Mouse (Mus musculus) lung, adult 2 months (tissue): ENCODE results near the gene Mtus2. TPM values are rescaled to one million over a fixed set of nuclear protein-coding genes. Genes with fewer than 3 reads are reported as not detected.
A peak's percentile ranks its signal among the peaks of the same experiment; 100 is the strongest.

Source experiments
- DNase-seq: peaks from one replicate; pipeline ENCODE4 v3.0.0; 2022
- H3K4me1 ChIP-seq: fragments of 200-500 bp; 2 replicates; pipeline ENCODE4 v1.6.1; 2011; ENCODE audit warnings: low read length; ENCODE audit not compliant: control insufficient read depth, insufficient read depth
- H3K4me3 ChIP-seq: fragments of 200-500 bp; replicated peaks from 2 replicates; pipeline ENCODE3; 2011; ENCODE audit warnings: low read depth, mild to moderate bottlenecking, control low read depth, low read length; ENCODE audit errors: extremely low read depth
- CTCF ChIP-seq: fragments of 200-500 bp; IDR thresholded peaks from 2 replicates; pipeline ENCODE4 v1.5.1; 2011; ENCODE audit warnings: mild to moderate bottlenecking, low read length, control low read depth; ENCODE audit not compliant: insufficient read depth
- POLR2A ChIP-seq: fragments of 200-500 bp; IDR thresholded peaks from 2 replicates; pipeline ENCODE4 v1.6.1; 2011; ENCODE audit warnings: low read depth, mild to moderate bottlenecking, control low read depth, low read length, borderline replicate concordance; ENCODE audit errors: extremely low read depth
- WGBS: fragments of 180-500 bp; shearing (Covaris S2); methylation state at CpG from one replicate; pipeline ENCODE4 v1.1.7; 2018; 5-methylcytosine and 5-hydroxymethylcytosine counted together
- polyA plus RNA-seq: library from polyadenylated mRNA; depleted of rRNA; stranded (reverse); fragments of >200 nt; gene quantifications from 2 replicates; pipeline ENCODE4 v1.2.3, GENCODE M21; 2012

Gene Mtus2
- polyA plus RNA-seq, 1 experiment, result 4.7 TPM

DNA sequence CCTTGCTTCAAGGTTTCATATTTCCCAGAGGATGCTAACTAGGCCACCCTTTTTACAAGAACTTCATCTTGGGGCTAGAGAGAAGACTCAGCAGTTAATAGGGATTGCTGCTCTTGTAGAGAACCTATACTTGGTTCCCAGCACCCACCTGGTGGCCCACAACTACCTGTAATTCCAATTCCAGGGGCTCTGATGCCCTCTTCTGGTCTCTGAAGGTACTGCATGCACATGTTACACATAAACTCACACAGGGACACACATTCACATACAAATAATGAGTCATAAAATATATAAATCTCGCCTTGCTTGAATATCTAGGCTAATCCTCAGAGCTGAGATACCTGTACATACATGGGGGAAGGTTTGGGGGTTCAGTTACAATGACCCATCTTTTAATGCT lies 228.8 kb downstream of the Mtus2 start:
- Histone ChIP-seq H3K4me3 (no peak overlapping the region), H3K4me1 (no peaks in the 10 kb centered on the region)
- WGBS, result 56% methylated on average over 1 of the region's 1 CpGs
- no peak for DNase-seq
- TF ChIP-seq POLR2A (no peak), CTCF (no peak)

DNA sequence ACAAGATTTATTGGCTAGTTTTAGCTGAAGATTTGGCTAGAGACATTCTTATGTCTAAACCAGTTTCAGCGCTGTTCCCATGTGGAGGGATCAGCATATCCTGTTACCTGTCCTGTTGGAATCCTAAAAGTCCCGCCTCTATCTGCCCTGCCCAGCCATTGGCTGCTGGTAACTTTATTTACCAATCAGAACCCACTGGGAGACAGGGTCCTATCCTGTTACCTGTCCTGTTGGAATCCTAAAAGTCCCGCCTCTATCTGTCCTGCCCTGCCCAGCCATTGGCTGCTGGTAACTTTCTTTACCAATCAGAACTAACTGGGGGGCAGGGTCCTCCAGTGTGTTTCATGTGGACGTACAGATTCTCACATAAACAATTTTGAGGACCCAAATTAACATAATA lies 234.3 kb downstream of the Mtus2 start:
- TF ChIP-seq POLR2A, result no peak
- no peak for TF ChIP-seq CTCF
- DNase-seq, result no peak
- 31% methylated on average over 4 of the region's 4 CpGs for WGBS

DNA sequence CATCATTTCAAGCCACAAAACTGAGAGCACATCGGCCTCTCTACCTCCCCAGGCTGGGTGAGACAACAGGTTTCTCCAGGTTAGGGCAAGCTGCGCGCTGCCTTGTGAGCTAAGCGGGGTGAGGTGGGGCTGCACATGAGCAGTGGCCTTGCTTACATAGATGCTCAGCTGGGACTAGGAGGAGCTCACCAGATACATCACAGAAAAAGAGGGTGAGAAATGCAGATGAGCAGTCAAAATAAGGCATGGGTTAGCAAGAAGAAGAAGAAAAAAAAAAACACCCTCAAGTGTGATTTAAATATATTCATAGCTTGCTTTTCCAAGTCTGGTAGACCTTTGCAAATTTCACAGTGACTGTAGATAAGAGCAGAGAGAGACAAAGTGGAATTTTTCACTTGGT lies 254.7 kb downstream of the Mtus2 start:
- 97% methylated on average over 4 of the region's 4 CpGs for WGBS
- Histone ChIP-seq H3K4me1 (no peaks in the 10 kb centered on the region), H3K4me3 (no peak overlapping the region)
- DNase-seq, result no peak
- TF ChIP-seq POLR2A, result no peak
- TF ChIP-seq CTCF, result no peak

More for the DNA sequence above, 234.3 kb downstream of the Mtus2 start:
- no peaks in the 10 kb centered on the region for H3K4me1 ChIP-seq
- H3K4me3 ChIP-seq, result no peak overlapping the region

DNA sequence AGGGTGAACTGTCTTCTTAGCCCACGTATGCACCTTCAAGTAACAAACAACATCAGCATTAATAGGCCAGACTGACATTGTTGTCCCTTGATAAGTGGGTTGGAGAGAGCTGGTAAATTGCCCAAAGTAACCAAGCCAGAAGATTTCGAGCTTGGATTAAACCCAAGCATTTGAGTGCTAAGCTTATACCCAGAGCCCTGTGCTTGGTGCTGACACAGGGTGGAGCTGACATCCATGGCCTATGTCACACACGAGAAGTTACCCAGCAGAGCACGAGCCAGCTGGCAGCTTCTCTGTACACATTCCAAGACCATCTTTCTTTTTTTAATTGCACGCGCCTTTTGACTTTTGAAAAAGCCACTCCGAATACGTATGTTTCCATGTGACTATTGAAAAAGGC lies 259.7 kb downstream of the Mtus2 start:
- TF ChIP-seq POLR2A (no peak), CTCF (no peak)
- no peak for DNase-seq
- Histone ChIP-seq H3K4me1 (no peaks in the 10 kb centered on the region), H3K4me3 (no peak overlapping the region)
- 71% methylated on average over 8 of the region's 8 CpGs for WGBS

DNA sequence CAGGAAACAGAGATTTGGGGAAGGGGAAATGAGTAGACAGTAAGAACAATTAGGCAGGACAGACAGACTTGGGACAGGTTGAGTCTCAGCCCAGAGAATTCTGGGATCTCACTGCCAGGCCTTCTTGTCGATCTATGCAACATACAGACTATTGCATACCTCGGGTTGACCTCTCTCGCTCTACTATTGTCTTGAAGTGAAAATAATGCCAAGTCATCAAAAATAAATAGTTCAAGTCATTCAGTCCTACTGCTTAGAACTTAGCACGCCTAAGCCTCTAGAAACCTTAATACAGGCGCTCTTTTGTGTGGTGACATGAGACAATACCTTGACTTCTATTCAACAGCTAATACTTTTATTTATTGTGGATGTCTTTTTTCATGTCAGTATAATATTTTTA lies 265.8 kb downstream of the Mtus2 start:
- no peak for DNase-seq
- no peak for TF ChIP-seq POLR2A
- no peak for TF ChIP-seq CTCF
- H3K4me1 ChIP-seq, result no peaks in the 10 kb centered on the region
- no peak overlapping the region for H3K4me3 ChIP-seq
- 84% methylated on average over 5 of the region's 5 CpGs for WGBS

DNA sequence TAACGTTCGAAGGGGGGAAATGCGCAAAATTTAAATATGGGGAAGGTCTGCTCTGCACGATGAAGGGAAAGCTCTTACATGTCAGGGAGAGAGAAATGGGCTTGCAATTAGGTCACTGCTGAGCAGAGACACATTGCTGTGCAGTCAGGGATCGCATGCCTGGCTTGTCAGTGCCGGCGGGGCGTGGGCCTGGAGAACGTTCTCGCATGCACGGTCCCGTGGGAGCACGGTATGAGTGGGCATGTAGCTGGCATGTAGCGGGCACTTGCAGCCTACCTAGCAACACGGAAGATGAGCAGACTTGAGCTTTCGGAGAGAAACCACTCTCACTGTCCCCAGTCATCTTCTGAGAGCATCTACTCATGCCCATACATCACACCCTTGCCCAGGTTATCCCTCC lies 266.9 kb downstream of the Mtus2 start:
- Histone ChIP-seq H3K4me3 (no peak overlapping the region), H3K4me1 (no peaks in the 10 kb centered on the region)
- TF ChIP-seq CTCF, result no peak
- no peak for TF ChIP-seq POLR2A
- WGBS, result 86% methylated on average over 16 of the region's 16 CpGs
- no peak for DNase-seq

DNA sequence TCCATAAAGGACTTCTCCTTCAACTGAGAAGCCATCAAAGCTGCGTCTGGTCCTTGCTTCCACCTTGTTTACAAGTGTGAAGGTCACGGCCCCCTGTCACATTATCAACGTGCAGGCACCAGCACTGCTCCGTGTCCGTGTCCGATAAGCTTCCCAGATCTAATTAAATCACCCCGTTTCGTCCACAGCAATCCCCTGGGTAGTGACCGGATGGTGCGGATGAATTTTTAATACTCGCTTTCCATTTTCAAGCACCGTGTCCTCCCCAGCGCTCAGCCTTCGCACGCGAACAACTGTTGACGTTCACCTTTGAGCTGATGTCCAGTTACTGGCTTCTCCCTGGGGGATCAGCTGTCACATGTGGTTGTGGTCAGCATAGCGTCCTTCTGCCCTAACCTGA lies 276.6 kb downstream of the Mtus2 start:
- no peak overlapping the region for H3K4me3 ChIP-seq
- no peak for DNase-seq
- 70% methylated on average over 18 of the region's 18 CpGs for WGBS
- H3K4me1 ChIP-seq, result no peaks in the 10 kb centered on the region
- TF ChIP-seq CTCF (no peak), POLR2A (no peak)

DNA sequence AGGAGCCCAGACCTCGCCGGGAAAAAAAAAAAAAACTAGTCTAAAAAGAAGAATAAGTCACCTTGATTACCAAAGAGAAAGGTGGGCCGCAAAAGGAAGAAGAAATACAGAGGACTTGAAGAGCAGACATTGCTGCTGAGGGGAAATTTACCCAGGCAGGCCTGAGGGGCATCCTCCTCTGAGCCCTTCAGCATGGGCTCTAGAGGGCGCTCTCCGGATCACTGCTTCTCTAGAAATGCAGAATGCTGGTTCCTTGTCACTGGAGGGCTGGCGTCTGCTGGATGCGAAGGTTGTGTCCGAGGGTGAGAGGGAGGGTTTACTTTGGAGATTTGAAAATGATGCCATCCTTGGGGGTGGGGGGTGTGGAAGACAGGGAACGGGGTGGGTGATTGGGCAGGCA lies 279.5 kb downstream of the Mtus2 start:
- Histone ChIP-seq H3K4me1 (no peaks in the 10 kb centered on the region), H3K4me3 (no peak overlapping the region)
- WGBS, result 58% methylated on average over 9 of the region's 9 CpGs
- DNase-seq, result no peak
- TF ChIP-seq POLR2A (no peak), CTCF (peak; percentile 25; the same call in 1 of the 2 replicates)

DNA sequence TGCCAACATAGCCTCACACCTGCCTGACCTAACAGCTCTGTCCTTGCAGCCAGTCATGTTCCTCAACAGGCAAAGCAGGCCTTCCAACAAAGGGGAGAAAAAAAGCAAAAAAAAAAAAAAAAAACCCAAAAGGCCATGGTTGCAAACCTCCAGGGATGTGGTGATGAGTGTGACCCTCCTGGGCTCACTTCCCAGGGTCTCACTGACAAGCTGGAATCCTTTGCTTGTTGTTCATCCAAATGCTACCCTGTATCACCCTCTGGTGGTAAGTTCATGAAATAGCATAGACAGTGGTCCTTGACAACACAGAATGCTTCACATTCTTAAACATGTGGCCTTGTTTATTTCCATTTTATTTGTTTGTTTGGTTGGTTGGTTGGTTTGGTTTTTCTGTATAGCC lies 281.9 kb downstream of the Mtus2 start:
- TF ChIP-seq CTCF (peak; percentile 29; the same call in 1 of the 2 replicates), POLR2A (no peak)
- no peak for DNase-seq
- no peaks in the 10 kb centered on the region for H3K4me1 ChIP-seq
- no peak overlapping the region for H3K4me3 ChIP-seq

DNA sequence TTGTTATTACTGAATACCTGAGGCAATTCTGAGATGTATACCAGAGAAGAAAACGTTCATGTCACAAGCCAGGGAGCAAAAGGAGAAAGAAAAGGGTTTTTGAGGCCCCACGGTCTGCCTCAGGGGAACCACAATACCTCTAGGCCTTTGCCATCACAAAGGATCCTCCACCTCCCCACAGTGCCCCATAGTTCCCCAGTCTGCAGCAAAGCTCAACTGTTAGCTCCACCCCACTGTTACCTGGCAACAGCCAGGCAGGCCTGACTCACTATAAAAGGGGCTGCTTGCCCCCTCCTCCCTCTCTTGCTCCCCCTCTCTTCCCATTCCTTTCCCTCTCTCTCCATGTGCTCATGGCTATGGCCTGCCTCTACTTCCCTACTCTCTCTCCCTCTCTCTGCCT lies 282.6 kb downstream of the Mtus2 start:
- no peak for DNase-seq
- H3K4me3 ChIP-seq, result no peak overlapping the region
- 33% methylated on average over 2 of the region's 2 CpGs for WGBS
- H3K4me1 ChIP-seq, result no peaks in the 10 kb centered on the region
- no peak for TF ChIP-seq CTCF
- no peak for TF ChIP-seq POLR2A

DNA sequence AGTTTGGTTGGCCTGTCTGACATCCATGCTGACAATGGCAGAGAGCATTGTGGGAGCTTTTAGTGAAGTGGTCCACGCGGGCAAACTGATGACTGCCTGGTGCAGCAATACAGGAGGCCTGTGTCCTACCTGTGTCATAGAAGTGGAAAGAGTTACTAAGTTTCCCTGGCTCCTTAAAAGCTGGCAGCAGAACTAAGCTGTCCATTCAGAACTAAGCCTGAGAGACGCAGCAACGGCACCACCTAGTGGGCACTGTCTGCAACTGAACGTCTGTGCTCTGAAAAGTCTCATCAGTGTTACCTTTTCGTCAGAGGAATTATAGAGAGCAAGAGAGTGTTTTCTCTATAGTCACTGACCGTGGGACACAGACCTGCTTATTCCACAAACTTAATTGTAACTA lies 284.8 kb downstream of the Mtus2 start:
- H3K4me1 ChIP-seq, result no peaks in the 10 kb centered on the region
- H3K4me3 ChIP-seq, result no peak overlapping the region
- 8% methylated on average over 7 of the region's 7 CpGs for WGBS
- no peak for TF ChIP-seq POLR2A
- peak; percentile 98 for TF ChIP-seq CTCF
- DNase-seq, result peak; percentile 54
